Mouse (Mus musculus) ovary, postnatal 10 days (tissue): Measurements from ENCODE around the gene Caprin1.
A peak's percentile ranks its signal among the peaks of the same experiment; 100 is the strongest.

Source experiments
- DNase-seq: peaks from one replicate; pipeline ENCODE4 v3.0.0; 2022; ENCODE audit warnings: low spot score

The Caprin1 gene

GRCm38 (mm10) chr2:103797491-103798009 lies at the start of gene Caprin1:
Gene Caprin1, minus strand, starts transcription at chr2:103797649.
- DNase-seq: peak; percentile 95

- DNase-seq: no peak
These were observed 49.4 kb upstream of the Caprin1 start for GRCm38 (mm10) chr2:103846875-103847274.

GRCm38 (mm10) chr2:103846271-103846670 lies 48.8 kb upstream of the Caprin1 start:
- no peak for DNase-seq

DNA sequence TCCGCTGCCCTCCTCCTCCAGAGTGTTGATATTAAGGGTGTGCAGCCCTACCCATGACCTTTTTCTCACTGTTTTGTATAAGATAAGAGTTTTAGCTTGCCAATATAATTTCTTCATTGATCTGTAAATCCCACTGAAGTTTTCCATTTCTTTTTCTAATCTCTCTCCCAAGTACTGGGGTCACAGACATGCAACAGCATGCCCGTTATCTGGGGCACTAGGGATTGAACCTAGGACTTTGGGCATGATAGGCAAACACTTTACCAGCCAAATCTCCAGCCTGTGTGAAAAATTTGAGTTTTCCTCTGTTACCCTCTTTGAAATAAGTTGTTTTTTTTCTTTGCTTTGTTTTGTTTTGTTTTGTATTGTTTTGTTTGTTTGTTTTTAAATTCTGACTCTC lies 46.6 kb upstream of the Caprin1 start:
- DNase-seq: no peak

- DNase-seq: no peak
These were observed 45.9 kb upstream of the Caprin1 start for GRCm38 (mm10) chr2:103843321-103843720.

DNA sequence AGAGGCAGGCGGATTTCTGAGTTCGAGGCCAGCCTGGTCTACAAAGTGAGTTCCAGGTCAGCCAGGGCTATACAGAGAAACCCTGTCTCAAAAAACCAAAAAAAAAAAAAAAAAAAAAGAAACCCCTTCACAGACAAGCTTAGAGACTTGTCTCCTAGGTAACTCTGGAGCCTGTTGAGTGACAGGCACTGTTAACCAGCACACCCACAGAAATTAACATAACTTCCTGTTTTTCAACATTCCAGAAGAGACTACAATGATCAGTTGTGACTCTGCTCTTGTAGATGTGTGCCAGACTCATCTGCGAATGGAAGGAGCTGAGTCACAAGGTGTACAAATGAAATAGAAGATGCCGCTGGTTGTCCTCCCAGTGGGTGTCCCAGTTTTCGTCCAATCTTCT lies 44.9 kb upstream of the Caprin1 start:
- no peak for DNase-seq

DNA sequence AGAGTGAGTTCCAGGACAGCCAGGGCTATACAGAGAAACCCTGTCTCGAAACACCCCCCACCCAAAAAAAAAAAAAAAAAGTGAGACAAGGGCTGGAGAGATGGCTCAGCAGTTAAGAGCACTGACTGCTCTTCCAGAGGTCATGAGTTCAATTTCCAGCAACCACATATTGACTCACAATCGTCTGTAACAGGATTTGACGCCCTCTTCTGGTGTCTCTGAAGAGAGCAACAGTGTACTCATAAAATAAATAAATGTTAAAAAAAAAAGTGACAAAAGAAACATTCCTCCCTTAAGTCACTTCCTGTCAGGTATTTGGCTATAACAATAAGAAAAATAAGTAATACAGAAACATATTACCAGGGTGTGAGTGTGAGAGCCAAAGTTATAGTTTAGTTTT lies 41.0 kb upstream of the Caprin1 start:
- DNase-seq: no peak

DNA sequence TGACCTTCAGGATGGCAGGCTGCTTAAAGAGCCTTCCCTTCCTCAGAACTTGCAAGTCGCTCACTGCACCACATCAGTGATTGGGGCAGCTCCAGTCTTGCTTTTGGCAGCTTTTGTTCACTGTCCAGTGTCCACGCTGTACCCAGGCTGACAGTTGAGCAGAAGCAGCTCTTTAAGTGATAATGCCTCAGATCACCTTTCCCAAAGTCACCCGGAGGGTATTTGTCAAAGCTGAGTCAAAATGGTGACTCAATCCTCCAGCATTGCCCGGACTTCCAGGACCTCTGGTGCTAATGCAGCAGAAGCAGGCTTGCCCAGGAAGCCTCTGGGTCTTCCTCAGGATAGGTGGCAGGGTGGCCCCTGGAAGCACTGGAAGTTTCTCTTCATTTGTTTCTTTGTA lies 39.7 kb upstream of the Caprin1 start:
- DNase-seq: no peak

DNA sequence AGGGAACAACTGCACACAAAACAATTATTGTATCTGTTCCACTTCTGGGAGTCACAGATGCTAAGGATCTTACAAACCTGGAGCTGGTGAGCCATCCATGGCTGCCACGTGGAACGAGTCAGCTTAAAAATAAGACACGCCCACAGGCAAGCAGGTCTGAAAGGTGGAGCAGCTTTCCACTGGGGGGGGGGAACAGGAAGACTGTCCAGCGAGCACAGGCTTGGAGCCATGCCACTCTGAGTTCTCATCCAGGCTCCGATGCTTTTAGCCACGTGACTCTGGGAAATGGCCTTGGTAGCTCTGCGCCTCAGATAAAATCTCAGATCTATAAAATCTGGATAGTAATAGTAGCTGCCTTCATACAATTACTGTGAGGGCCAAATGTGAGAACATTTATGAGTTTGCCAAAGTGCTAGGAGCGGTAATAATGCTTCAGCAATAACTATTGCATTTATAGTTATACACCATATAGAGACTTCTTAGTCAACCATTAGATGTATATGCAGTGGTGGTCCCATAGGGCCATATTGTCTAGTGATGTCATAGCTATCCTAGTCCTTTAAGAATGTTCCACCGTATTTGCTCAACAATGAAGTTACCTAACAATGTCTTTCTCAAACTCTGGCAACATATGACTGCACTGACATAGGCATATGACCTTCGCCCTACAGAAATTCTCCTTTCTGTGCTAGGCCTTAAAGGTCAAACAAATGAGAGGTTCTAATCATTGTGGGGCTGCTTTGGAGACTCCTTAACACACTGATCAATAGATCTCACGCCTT lies 38.4 kb upstream of the Caprin1 start:
- no peak for DNase-seq

DNA sequence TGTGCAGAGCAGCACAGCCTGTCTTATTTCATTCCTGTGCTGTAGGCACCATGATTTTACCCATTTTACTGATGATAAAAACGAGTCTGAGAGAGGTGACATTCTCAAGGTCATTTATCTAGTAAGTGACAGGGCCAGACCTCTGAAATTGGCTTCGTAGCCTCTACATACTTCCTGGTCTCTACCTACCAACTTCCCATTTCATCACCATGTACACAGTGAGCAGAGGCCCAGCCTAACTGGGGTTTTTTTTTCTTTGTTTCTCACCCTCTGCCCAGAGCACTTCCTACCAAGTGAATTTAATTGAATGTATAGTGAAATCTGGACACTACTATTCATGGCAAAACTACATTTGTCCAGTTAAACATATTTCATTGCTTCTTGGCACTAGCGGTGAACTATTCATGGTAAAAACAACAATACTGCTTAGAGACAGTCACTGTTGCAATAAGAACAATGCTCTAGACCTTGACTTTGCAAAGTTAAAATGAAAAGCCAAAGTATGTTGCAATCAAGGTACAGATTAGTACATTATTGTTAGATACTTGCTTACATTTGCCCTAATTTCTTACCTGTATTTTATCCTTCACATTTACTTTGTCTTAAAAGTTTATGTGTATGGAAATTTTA lies 36.5 kb upstream of the Caprin1 start:
- DNase-seq: no peak

GRCm38 (mm10) chr2:103832899-103833298 lies 35.5 kb upstream of the Caprin1 start:
- DNase-seq: no peak

GRCm38 (mm10) chr2:103828900-103829299 lies 31.5 kb upstream of the Caprin1 start:
- no peak for DNase-seq

GRCm38 (mm10) chr2:103824916-103825315 lies 27.5 kb upstream of the Caprin1 start:
- DNase-seq: no peak

DNA sequence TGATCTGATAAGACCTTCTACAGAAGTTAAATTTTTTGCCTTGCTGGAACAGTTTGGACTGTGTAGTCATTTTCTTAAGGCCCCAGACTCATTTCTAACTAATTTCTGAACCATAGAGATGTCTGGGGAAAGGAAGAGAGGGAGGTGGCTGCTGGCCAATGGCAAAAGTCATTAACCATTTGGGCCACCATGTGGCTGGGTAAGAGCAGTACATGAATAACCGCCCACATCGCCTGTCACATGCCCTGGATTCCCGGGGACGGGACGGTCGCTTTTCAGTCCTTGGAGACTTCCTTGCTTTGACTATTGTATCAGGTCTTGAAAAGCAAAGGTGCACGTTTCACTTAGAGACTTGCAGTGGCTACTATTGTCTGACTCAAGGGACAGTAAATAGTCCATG lies 25.1 kb upstream of the Caprin1 start:
- no peak for DNase-seq

DNA sequence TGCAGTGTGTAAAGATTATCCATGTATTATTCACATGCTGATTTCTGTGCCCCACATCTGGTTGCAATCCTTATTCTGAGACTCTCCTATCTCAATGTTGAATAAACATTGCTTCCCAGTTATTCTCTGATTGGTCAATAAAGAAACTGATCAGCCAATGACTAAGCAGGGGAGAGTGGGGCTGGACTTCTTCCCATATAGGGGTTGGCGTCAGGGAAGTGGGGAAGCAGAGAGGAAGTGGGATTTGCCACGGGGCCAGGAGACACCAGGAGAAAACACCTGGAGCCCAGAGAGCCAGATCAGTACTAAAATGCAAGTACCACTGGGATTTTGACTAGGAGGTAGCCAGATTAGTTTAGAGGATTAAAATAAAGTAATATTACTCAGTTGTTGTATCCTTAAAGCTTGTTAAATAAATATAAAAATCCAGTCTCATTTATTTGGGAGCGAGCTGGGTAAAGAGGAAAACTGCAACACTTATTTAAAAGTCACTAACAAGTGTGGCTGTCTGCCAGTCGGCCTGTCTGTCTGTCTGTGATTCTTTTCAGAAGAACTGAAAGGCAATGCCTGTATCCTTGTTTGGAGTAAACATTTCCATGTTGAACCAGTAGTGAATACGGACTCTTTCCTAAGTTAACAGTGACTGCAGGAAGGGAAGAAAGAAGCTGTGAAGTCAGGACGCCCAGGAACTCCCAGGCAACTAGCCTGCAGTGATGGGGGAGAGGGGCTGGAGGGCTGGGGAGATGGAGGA lies 19.9 kb upstream of the Caprin1 start:
- DNase-seq: no peak

DNA sequence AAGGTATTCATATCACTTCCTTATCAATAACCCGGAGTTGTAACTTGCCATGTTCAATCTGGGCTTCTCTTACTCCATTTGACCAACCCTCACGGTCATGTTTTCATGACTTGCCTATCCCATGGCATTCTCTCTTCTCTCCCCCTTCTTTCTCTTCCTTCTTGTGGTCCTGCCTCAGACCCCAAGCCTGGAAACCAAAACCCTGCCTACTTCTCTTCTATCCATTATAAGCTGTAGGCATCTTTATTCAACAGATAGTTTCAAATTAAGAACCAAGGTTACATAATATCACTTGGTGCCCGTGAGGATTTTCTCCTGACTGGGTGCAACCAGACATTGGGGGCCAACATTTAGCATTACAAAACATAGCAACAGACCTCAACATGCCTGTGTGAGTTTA lies 18.5 kb upstream of the Caprin1 start:
- no peak for DNase-seq

DNA sequence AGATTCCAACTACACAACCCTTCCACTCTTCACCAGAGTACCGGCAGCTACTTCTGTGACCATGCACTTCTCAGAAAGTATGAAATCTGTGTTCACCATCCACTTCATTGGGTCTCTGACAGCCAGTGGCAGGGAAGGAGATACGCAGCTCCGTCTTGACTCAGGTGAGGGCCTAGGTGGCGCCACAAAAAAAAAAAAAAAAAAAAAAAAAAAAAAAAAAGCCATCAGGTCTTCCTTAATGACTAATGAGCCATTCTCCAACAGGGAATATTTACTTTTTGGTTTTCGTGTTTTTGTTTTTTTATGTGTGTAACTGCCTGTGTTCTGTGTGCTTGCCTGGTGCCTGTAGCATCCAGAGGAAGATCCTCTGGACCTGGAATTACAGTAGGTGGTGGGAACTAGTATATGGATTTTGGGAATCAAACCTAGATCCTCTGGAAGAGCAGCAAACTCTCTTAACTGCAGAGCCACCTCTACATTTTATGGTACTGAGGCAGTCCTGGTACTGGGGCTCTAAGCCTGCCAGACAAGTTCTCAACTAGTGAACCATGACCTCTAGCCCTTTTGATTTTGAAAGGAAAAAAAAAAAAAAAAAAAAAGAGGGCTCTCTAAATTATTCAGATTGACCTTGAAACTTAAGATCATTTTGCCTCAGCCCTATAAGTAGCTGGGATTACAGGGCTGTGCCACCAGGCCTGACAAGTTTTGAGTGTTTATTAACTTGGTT lies 14.2 kb upstream of the Caprin1 start:
- no peak for DNase-seq

DNA sequence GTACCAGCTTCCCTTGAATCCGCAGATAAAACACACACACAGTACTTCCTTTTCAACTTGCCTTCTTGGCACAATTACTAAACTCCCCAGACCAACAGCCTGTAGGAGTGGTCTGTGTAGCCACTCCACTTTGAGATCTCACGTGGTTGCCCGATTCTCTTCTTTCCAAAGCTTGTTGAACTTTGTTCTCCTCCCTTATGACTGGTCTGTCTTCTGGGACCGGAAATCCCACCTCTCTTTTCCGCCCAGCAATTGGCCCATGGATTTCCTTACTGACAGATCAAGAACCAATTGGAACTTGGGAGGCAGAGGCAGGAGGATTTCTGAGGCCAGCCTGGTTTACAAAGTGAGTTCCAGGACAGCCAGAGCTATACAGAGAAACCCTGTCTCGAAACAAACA lies 13.0 kb upstream of the Caprin1 start:
- no peak for DNase-seq

DNA sequence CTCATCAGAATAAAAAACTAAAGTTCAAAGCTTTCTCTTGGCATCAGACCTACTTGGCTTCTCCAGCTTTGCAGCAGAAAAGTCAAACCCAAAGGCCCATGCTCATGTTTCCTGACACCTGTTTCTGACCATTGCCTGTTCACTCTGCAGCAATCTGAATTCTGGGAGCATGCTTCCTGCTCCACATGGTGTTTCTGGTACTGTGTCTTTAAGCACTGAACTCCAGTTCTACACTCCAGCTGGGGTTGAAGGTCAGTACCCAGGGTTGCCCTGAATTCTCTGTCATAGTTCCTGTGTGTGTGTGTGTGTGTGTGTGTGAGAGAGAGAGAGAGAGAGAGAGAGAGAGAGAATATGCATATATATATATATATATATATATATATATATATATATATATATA lies 11.0 kb upstream of the Caprin1 start:
- no peak for DNase-seq

DNA sequence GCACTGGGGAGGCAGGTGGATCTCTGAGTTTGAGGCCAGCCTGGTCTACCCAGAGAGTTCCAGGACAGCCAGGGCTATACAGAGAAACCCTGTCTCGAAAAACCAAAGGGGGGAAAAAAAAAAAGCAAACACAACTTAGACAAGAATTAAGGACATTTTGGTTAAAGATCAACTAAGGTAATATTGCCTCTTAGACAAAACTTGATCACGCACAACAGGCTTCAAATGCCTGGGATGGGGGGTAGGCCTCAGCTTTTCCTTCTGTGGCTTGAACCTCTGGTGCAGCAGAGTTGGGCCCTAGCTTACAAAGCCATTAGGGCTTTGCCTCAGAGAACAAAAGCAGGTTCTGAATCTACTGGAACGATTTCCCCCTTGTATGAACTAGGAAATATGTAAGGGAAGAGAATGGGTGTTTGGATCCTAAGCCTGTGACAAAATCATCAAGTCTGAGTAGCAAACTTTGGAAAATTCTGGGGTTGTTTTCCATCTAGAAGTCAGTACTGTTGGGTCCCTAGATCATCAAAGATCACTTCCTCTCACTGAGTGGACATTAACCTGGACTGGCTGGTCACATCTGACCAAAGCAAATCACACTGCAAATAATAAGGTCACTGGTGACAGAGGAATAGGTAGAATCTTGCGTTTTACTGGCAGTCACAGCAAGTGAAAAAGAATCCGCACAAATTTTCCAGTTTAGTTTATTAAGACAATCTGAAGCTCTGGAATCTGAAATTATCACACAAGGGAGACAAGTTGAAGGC lies 6.5 kb upstream of the Caprin1 start:
- no peak for DNase-seq

DNA sequence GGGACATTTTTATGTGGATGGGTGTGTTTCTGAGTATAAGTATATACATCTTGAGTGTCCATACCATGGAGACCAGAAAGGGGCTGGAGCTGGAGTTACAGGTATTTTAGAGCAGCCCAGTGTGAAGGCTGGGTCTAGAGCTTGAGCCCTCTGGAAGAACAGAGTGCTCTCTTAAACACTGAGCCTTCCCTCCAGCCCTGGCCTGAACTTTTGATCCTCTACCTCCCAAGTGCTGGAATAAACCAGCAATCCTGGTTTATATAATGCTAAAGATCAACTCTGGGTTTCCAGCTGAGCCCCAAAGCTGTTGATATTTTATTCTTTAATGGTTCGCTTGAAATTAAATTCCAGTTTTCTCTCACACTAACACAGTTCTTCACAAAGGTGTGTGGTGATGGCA lies 5.0 kb upstream of the Caprin1 start:
- no peak for DNase-seq
